Mouse (Mus musculus) thymus, adult 2 months (tissue): ENCODE measurements around the gene Ndufaf2.

ENCODE experiments used
- CTCF ChIP-seq: fragments of 200-500 bp; IDR thresholded peaks from 2 replicates; pipeline ENCODE4 v1.5.1; 2012; ENCODE audit warnings: mild to moderate bottlenecking, control low read depth, low read length, moderate library complexity, borderline replicate concordance; ENCODE audit not compliant: control insufficient read depth, poor library complexity, insufficient read depth; ENCODE audit errors: extremely low read depth
- POLR2A ChIP-seq: fragments of 200-500 bp; IDR thresholded peaks from 2 replicates; pipeline ENCODE4 v1.6.1; 2012; ENCODE audit warnings: mild to moderate bottlenecking, low read length, control low read depth, moderate library complexity; ENCODE audit not compliant: control insufficient read depth, poor library complexity, insufficient read depth; ENCODE audit errors: extremely low read depth

- TF ChIP-seq CTCF = no peak
- no peak for TF ChIP-seq POLR2A
These were observed 162.1 kb downstream of the Ndufaf2 start for GRCm38 (mm10) chr13:107996301-107996700.
